Mouse (Mus musculus) regulatory T cell (primary cell): Measurements from ENCODE around the gene Cmtm3.
"Not testable (repeated sequence)": the region's sequence is repeated elsewhere in the genome, so short reads cannot be mapped to it uniquely, and the experiment has no call there.

Experiments used
- in situ Hi-C: fragments of 300-600 bp; cut with MboI, MseI; formaldehyde crosslinking; loops from one replicate; pipeline ENCODE4 v1.15.1; 2025; ENCODE audit warnings: high pct_unique_total_duplicates

The Cmtm3 gene

DNA sequence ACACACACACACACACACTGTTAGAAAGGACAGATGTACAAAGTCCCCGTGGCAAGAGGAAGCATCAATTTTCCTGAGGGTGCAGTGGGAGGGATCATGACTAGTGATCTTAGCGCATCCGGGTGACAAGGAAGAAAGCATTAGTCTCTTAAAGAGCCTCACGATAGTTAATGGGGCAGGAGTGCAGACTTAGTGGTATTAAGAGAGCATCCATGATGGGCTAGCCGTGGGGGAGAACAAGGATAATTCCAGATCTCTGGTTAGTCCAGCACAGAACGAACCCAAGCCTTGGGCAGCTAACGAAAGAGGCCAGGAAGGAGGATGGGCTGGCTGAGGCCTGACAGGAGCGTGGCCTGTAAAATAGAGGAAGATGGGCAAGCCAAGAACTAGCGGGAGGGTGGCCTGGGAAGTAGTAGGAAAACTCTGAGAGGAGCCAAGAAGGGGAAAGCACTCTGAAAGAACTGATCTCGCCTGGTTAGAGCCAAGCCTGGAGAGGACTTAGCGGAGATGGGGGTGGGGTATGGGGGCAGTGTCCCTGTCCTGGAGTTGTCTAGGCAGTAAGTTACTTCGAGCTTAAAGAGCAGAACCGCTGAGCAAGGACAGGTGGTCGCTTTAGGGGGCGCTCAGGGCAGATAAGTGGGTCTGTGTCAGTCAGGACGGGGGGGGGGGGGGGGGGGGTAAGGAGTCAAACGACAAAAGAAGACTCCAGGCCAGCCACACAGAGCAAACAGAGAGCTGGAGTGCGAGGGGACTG is at the start of gene Cmtm3:
TSS of gene Cmtm3 (plus strand) at position 182 of the 754 bp plus-strand sequence.
- in situ Hi-C loops, result no loop called here

DNA sequence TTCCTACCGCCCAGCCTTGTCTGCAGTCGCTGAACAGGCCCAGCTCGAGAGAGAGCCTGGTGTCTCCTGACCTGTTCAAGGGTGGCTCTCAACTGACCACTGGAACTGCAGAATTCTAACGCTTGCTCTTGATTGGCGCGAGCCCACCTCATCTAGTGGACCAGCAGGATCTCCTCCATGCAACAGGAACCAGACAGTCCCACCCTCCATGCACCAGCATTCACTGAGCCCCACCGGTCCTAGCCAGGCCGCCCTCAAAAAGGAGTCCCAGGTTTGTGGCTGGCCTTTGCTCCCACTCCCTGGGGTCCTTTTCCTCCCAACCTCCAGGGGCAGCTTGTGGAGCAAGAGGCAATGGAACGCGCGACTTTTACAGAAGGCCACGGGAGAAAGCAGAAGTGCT is 46.1 kb upstream of the Cmtm3 start, which contains the start of gene Cmtm2a:
TSS of gene Cmtm2a (minus strand) at position 101 of the 400 bp plus-strand sequence.
- in situ Hi-C loops, result not testable (repeated sequence)

DNA sequence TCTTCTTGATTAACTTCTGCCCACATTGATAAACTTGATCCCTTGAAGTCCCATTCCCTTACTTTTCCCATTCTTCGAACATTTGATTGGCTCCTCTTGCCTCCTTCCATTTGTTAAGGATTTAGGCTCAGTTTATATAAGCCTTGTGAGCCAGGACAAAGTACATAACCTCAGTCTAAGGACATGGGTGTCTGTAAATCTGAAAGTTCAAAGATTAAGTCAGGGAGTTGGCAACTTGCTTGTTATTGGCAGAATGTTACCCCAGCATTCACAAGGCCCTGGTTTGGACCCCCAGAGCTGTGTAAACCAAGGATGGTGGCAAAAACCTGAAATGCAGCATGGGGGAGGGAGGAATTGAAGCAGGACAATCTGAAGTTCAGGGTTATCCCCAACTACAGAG is 44.8 kb upstream of the Cmtm3 start:
- in situ Hi-C loops, result no loop called here

DNA sequence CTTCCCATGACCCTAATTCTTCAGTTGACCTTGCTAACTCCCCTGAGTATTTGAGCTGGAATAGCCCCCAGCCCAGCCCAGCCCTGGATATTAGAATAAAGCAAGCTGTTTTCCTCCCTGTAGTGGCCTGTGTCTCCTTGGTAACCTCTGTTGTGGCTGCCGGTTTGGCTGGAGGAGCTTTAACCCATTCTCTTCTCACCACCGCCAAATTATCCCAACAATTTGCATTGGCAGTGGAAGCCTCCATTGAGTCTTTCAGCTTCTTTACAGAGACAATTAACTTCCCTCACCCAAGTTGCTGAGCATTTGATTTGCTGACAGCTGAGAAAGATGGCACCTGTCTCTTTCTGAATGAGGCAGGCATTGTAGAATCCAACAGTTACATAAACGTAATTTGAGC is 37.6 kb upstream of the Cmtm3 start:
- in situ Hi-C loops, result not testable (repeated sequence)

DNA sequence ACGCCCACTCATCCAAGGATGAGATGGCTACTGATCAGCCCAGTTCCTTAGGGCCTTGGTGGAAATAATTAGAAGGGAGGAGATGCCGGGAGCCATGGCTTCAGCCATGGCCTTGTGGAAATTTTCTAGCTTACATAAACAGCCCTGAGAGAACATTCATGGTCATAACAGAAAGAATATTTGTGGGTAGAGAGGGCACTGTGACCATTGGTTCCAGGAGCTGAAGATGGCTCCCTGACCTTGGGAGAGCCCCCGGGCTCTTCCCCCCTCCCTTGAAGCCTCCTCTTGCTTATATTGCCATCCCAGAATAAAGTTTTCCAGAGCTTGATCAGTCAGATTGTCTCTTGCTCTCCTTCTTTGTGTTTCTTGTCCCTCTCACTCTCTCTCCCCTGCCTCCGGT is 36.7 kb upstream of the Cmtm3 start:
- in situ Hi-C loops, result not testable (repeated sequence)

DNA sequence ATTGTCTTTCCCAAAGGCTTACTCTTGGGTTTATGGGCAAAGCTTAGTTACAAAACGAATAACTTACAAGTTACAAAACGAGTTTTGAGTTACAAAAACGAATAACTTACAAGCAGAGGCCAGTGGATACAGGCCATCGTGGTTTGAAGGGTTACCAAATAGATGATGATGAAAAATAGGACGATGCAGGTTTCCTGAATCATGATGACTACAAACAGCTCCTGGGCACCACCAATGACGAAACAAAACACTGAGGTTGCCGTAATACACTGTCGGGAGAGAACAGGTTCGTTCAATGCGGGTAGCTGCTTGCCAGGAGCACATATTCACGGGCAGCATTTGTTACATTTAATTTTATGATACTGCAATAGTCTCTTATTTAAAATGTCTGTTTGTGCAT is 34.2 kb upstream of the Cmtm3 start:
- in situ Hi-C loops, result loop anchor here (5.0 kb wide), 1 partner anchor 38 kb away; no protein-coding TSS in a partner anchor

DNA sequence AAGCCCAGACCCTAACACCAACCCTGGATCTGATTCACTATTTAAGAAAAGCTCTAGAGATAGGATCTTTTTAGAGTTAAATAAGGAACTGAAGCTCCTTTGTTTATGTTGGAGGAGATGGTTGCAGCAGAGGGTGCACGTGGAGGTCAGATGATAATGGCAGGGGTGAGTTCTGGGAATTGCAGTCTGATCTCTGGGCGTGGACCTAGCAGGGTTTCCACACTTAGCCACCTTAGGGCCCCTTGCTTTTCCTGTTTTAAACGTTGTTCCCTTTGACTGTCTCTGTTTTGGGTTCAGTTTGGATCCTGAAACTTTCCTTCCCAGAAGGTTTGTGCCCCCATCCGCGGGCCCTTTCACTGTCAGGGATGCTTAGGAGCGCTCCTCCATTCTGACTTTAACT is 30.9 kb upstream of the Cmtm3 start:
- in situ Hi-C loops, result loop anchor here (5.0 kb wide), 1 partner anchor 41 kb away; no protein-coding TSS in a partner anchor

DNA sequence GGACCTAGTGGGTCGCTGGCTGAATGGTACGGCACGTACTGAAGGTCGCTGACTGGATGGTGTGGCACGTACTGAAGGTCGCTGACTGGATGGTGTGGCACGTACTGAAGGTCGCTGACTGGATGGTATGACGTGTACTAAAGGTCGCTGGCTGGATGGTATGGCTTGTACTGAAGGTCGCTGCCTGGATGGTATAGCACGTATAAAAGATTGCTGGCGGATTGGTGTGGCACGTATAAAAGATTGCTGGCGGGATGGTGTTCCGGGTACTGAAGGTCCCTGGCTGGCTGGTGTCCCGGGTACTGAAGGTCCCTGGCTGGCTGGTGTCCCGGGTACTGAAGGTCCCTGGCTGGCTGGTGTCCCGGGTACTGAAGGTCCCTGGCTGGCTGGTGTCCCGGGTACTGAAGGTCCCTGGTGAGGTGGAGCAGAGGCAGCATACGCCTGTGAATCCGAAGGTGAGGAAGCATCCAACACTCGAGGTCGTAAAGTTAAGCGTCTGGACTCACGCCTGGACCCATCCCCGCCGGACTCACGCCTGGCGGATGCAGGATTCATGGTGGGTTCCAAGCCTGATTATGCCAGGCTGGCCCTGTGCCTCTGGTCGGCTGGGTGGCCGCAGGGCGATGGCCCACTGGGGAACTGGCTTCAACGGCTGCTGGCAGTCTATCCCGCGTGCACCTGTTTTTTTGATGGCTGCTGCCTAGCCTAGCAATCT is 29.6 kb upstream of the Cmtm3 start, which contains the start of the genes Gm45711 and Cmtm1:
TSS of gene Gm45711 (minus strand) at position 641 of the 715 bp plus-strand sequence.
TSS of gene Cmtm1 (minus strand) at position 705 of the 715 bp plus-strand sequence.
- in situ Hi-C loops, result loop anchor here (5.0 kb wide), 1 partner anchor 42 kb away; no protein-coding TSS in a partner anchor

DNA sequence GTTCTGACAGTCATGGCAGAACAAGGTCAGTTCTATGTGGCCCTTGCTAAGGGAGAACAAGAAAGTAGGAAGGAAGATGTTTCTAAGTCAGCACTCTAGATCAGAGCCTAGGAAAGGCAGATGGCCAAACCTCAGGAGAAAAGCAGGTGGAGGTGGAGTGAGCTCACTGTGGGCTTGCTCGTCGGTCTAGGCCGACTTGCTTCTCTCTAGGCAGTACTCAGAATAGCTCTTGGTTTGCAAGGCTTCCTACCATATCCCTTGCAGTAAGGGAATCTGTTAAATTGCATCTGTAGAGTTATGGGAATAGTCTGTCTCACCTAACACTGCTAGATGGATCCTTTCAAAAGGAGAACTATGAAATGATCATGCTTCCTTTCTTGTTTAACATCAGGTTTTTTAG is 27.2 kb upstream of the Cmtm3 start:
- in situ Hi-C loops, result not testable (repeated sequence)

DNA sequence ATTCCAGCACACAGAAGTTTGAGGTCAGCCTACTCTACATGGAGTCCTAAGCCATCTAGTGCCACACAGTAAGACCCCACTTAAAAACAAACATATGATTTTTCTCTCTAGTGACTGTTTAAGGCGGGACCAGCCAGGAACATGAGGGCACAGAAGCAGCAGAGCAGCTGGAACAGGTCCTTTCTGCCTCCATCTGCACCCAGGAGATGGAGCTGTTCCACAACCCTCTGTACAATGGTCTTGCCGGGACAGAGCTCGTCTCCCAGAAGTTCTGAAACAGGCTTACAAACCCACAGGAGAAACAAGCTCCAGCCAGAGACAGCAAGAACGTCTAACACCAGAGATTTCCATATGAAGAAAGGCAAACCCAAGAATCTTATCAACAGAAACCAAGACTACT is 25.9 kb upstream of the Cmtm3 start:
- in situ Hi-C loops, result no loop called here

DNA sequence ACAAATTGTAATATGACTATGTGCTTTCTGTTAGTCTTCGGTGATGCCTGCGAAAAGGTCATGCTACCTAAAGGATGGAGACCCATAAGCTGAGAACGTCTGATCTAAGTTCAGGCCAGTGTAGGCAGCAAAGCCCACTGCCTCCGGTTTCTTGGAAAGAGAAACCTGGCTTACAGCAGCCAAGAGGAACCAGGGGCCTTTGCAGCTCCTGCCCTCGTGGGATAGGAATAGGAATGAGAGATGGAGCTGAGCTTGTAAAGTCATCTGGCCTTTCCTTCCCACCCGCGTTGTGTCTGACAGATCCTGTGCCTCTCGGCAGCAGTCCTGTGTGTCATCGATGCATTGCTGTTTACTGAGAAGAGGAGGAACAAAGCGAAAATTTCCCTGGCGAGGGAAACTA is 17.9 kb upstream of the Cmtm3 start, which contains the start of gene Gm11020:
TSS of gene Gm11020 (plus strand) at position 301 of the 400 bp plus-strand sequence.
- in situ Hi-C loops, result not testable (repeated sequence)

DNA sequence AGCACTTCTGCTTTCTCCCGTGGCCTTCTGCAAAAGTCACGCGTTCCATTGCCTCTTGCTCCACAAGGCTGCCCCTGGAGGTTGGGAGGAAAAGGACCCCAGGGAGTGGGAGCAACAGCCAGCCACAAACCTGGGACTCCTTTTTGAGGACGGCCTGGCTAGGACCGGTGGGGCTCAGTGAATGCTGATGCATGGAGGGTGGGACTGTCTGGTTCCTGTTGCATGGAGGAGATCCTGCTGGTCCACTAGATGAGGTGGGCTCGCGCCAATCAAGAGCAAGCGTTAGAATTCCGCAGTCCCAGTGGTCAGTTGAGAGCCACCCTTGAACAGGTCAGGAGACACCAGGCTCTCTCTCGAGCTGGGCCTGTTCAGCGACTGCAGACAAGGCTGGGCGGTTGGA is 17.3 kb upstream of the Cmtm3 start, which contains the start of gene Cmtm2b:
TSS of gene Cmtm2b (plus strand) at position 301 of the 400 bp plus-strand sequence.
- in situ Hi-C loops, result not testable (repeated sequence)

DNA sequence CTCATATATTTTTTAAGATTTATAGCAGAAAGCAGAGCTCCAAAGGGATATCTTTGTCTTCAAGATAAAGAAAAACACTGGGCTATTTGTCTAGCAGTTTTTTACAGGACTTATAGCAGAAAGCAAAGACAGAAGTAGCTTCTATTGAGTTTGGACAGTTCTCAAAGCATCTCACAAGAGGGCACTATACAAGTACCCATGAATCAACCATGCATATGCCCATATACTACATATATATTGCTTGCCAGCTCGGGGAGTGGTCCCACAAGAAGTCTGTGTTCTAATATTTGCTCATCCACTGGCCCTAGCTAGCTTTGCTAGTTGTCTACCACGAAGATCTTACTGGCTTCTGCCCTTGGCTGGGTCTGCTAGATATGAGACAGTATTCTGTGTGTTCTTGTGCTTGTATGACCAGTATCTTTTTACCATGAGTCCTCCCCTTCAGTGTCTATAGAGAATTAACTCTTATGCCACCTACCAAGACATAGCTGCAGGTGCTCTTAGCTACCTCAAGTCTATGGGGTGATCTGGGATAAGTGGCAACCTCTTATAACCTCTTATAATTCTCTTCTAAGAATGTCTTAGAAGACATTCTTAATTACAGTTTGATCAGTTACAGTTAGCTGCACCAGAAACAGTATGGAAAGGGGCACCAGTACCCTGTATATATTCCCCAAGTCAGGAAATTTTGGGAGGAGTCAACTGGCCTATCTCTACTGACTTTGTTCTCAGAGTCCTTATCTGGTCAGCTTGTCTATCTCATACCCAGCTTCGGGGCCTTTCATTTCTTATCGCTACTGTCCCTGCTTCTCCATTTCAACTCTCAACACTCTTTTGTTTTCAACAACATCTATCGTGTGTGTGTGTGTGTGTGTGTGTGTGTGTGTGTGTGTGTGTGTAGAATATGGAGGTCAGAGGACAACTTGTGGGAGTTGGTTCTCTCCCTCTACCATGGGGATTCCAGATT is 6.3 kb upstream of the Cmtm3 start:
- in situ Hi-C loops, result no loop called here

DNA sequence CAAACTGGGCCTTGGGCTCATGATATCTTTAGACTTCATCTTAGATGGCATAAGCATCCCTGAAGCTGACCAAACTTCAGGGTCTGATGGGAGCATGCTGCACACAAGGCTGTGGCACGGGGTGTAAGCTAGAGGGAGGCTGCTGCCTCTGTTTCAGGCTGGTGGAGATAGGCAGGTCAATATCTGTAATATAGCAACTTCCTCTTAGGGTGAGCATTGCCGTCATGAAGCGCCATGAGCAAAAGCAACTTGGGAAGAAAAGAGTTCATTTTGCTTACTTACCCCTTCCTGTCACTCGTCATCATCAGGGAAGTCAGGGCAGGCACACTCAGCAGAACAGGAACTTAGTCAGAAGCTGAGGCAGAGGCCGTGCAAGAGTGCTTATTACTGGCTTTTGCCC is 5.4 kb upstream of the Cmtm3 start:
- in situ Hi-C loops, result no loop called here

DNA sequence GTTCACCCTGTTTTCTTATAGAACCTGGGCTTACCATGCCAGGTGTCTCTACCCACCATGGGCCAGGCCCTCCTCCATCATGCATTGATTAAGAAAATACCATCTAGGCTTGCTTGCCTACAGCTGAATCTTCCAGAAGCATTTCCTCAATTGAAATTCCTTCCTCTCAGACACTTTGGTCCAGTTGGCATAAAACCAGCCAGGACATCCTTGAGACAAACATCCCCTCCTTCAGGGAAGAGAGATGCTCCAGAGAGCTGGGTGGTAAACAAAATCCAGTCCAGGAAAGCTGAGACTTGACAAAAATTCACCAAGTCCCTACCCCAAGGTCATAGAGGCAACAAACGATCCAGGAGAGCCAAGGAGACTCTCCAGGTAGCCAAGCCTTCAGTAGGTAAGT is 5.0 kb upstream of the Cmtm3 start:
- in situ Hi-C loops, result no loop called here

DNA sequence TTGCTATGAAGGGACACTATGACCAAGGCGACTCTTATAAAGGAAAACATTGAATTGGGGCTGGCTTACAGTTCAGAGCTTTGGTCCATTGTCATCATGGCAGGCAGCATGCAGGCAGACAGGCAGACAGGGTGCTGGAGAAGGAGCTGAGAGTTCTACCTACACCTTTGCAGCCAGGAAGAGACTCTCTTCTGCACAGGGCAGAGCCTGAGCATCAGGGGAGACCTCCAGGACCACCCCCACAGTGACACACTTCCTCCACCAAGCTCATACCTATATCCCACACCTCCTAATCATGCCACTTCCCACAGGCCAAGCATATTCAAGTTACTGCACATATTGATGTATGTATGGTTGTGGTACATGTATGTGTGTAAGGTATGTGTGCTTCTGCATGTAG is 2.4 kb upstream of the Cmtm3 start:
- in situ Hi-C loops, result no loop called here

DNA sequence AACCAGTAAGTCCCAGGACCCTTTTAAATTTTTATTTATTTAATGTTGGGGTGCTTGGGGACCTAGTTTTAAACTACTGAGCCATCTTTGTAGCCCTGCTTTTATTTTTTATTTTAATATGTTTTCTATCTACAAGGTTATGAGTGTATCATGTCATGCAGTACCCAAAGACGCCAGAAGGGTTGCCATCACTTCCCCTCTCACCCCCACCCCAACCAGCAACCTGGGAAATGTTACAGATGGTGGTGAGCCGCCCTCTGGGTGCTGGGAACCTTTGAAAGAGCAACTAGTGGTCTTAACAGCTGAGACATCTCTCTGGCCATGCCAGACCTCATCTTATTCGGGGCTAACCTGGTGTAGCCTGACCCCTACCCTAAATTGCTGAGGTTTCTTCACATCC is 1.3 kb upstream of the Cmtm3 start:
- in situ Hi-C loops, result no loop called here

DNA sequence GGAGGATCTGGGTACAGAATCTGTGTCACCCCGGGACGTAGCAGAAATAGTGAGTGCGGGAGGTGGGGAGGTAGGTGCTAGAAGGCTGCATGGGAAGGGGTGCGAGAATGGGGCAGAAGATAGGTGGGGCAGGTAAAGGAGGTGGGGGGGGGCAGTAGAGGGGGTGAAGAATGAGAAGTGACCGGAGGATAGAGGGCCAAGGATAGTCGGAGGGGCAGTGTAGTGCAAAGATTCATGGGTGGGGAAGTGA is 698 bp downstream of the Cmtm3 start:
- in situ Hi-C loops, result loop anchor here (5.0 to 10.0 kb wide), 2 partner anchors 102 to 225 kb away; partner anchors contain the start of gene Dync1li2

DNA sequence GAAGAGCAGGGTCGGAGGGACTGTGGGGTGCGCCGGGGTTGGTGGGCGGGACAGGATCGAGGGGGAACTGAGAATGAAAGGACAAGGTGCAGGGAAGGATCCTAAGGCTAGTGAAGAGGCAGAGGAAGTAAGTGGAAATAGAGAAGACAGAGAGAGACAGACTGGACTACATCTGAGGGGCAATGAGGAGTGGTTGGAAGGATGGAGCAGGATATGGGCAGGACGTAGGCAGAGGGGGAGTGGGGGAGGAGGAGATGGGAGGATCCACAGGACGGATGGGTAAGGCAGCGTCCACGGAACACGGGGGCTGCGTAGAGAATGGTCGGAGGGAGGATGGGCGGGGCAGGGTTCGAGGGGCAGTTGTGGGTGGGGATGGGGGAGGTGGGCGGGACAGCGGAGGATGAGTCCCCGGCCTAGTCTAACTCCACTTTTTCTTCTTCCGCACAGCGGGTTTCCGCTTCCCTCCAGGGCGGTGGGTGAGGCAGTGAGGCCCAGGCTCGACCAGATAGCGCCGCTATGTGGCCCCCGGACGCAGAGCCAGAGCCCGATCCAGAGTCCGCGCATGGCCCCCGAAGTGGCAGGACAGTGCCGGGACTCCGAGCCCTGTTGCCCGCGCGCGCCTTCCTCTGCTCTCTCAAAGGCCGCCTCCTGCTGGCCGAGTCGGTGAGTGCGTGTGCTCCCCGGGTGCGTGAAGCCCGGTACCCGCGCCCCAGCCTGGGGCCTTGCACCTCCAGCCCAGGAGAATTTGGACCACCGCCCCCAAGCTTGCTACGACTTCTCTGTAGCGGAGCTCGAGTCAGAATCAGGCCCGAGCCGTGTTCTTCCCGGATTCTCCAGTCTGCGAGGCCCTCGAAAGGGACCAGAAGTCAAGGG is 1.3 kb downstream of the Cmtm3 start:
- in situ Hi-C loops, result loop anchor here (5.0 to 10.0 kb wide), 2 partner anchors 102 to 224 kb away; partner anchors contain the start of gene Dync1li2

DNA sequence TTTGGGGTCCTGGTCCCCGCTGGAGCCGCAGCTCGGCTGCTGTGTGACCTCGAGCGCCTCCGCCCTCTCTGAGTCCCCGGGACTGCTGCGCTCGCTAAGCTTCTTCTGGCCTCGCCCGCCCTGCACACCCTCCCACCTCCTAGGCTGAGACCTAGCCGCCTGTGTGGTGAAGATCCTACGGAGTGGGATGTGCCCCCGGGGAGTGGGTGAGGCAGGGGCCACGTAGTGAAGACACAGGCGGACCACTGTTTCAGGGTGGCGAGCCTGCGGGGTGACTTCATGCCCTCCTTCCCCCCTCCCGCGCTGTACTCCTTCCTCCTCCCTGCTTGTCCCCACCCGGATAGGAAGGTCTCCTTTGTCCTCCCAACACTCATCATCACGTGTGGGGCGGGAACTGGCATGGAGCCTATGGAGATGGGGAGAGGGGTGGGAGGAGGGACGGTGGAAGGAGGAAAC is 1.9 kb downstream of the Cmtm3 start:
- in situ Hi-C loops, result loop anchor here (5.0 to 10.0 kb wide), 2 partner anchors 101 to 224 kb away; partner anchors contain the start of gene Dync1li2
